Mouse (Mus musculus): ENCODE measurements at regions not wholly inside any gene's neighbourhood (a gene's known extent, or its start where the extent isn't known, plus 50 kb on each side); places are given as distances from the start of the nearest gene placed in this dataset.

GRCm38 (mm10) chr3:149402496-149402895, 412.1 kb upstream of the Adgrl2 start:
- no peak overlapping the region for H3K4me2 ChIP-seq (replicated peaks; ENCODE audit: low read depth)
- H3K9me3 ChIP-seq (ENCODE audit: control insufficient read depth) = no peaks in the 10 kb centered on the region
- no peaks in the 10 kb centered on the region for H3K27me3 ChIP-seq (replicated peaks; ENCODE audit: control insufficient read depth, insufficient read depth, low read length)
- 78% methylated on average over 9 of the region's 9 CpGs for WGBS
- H3K27ac ChIP-seq (ENCODE audit: low read depth, low read length) = no peak overlapping the region
- H3K4me1 ChIP-seq (replicated peaks; ENCODE audit: control insufficient read depth, insufficient read depth, low read length) = no peaks in the 10 kb centered on the region
- ATAC-seq = no peak
- no peak overlapping the region for H3K9ac ChIP-seq (ENCODE audit: low read depth, low read length)
- no peak for TF ChIP-seq CTCF (IDR thresholded peaks at IDR 0.05; ENCODE audit: low read depth)
- H3K36me3 ChIP-seq (ENCODE audit: control insufficient read depth, insufficient read depth) = no peaks in the 10 kb centered on the region
- no peak overlapping the region for H3K4me3 ChIP-seq (ENCODE audit: low read depth, low read length)

DNA sequence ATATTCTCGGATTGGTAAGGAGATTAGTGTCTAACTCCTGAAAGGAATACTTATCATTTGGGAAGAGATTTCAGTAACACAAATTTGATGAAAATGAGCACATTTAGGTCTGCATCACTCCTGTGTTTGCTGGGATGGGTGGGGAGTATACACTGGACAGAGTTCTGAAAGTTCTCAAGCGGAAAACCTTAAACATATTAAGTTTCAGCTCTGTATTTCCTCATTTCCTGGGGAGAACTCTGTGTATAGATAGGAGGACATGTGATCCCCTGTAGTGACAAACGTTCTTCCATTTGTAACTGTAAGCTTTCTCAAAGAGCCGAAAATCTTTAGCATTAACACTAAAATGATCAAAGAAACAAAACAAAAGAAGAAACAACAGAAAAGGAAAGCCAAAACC, 404.7 kb upstream of the Adgrl2 start:
- 49% methylated on average over 4 of the region's 4 CpGs for WGBS
- H3K36me3 ChIP-seq (ENCODE audit: control insufficient read depth, insufficient read depth) = no peaks in the 10 kb centered on the region
- no peak for TF ChIP-seq CTCF (IDR thresholded peaks at IDR 0.05; ENCODE audit: low read depth)
- no peak overlapping the region for H3K27ac ChIP-seq (ENCODE audit: low read depth, low read length)
- H3K4me2 ChIP-seq (replicated peaks; ENCODE audit: low read depth) = no peak overlapping the region
- no peaks in the 10 kb centered on the region for H3K27me3 ChIP-seq (replicated peaks; ENCODE audit: control insufficient read depth, insufficient read depth, low read length)
- no peaks in the 10 kb centered on the region for H3K4me1 ChIP-seq (replicated peaks; ENCODE audit: control insufficient read depth, insufficient read depth, low read length)
- H3K9ac ChIP-seq (ENCODE audit: low read depth, low read length) = no peak overlapping the region
- H3K9me3 ChIP-seq (ENCODE audit: control insufficient read depth) = no peaks in the 10 kb centered on the region
- no peak overlapping the region for H3K4me3 ChIP-seq (ENCODE audit: low read depth, low read length)
- ATAC-seq = no peak

GRCm38 (mm10) chr3:149393317-149394172, 403.2 kb upstream of the Adgrl2 start:
- Histone ChIP-seq H3K27me3 (replicated peaks; ENCODE audit: control insufficient read depth, insufficient read depth, low read length) (no peaks in the 10 kb centered on the region), H3K9me3 (ENCODE audit: control insufficient read depth) (no peaks in the 10 kb centered on the region), H3K4me1 (replicated peaks; ENCODE audit: control insufficient read depth, insufficient read depth, low read length) (no peaks in the 10 kb centered on the region), H3K9ac (ENCODE audit: low read depth, low read length) (no peak overlapping the region), H3K4me3 (ENCODE audit: low read depth, low read length) (no peak overlapping the region), H3K27ac (ENCODE audit: low read depth, low read length) (no peak overlapping the region), H3K36me3 (ENCODE audit: control insufficient read depth, insufficient read depth) (no peaks in the 10 kb centered on the region), H3K4me2 (replicated peaks; ENCODE audit: low read depth) (no peak overlapping the region)
- WGBS = 73% methylated on average over 4 of the region's 4 CpGs
- TF ChIP-seq CTCF (IDR thresholded peaks at IDR 0.05; ENCODE audit: low read depth) = no peak
- no peak for ATAC-seq

- Histone ChIP-seq H3K4me2 (replicated peaks; ENCODE audit: low read depth) (no peak overlapping the region), H3K9ac (ENCODE audit: low read depth, low read length) (no peak overlapping the region), H3K4me1 (replicated peaks; ENCODE audit: control insufficient read depth, insufficient read depth, low read length) (no peaks in the 10 kb centered on the region), H3K4me3 (ENCODE audit: low read depth, low read length) (no peak overlapping the region), H3K27ac (ENCODE audit: low read depth, low read length) (no peak overlapping the region), H3K36me3 (ENCODE audit: control insufficient read depth, insufficient read depth) (no peaks in the 10 kb centered on the region), H3K9me3 (ENCODE audit: control insufficient read depth) (no peaks in the 10 kb centered on the region), H3K27me3 (replicated peaks; ENCODE audit: control insufficient read depth, insufficient read depth, low read length) (no peaks in the 10 kb centered on the region)
- no peak for TF ChIP-seq CTCF (IDR thresholded peaks at IDR 0.05; ENCODE audit: low read depth)
- 93% methylated on average over 9 of the region's 9 CpGs for WGBS
- no peak for ATAC-seq
These were observed 401.8 kb upstream of the Adgrl2 start for GRCm38 (mm10) chr3:149392164-149392563.

GRCm38 (mm10) chr3:149387537-149387936, 397.2 kb upstream of the Adgrl2 start:
- H3K4me3 ChIP-seq (ENCODE audit: low read depth, low read length) = no peak overlapping the region
- no peaks in the 10 kb centered on the region for H3K36me3 ChIP-seq (ENCODE audit: control insufficient read depth, insufficient read depth)
- no peaks in the 10 kb centered on the region for H3K9me3 ChIP-seq (ENCODE audit: control insufficient read depth)
- no peak for ATAC-seq
- WGBS = 33% methylated on average over 3 of the region's 3 CpGs
- TF ChIP-seq CTCF (IDR thresholded peaks at IDR 0.05; ENCODE audit: low read depth) = no peak
- no peak overlapping the region for H3K9ac ChIP-seq (ENCODE audit: low read depth, low read length)
- H3K4me2 ChIP-seq (replicated peaks; ENCODE audit: low read depth) = no peak overlapping the region
- H3K27me3 ChIP-seq (replicated peaks; ENCODE audit: control insufficient read depth, insufficient read depth, low read length) = no peaks in the 10 kb centered on the region
- H3K4me1 ChIP-seq (replicated peaks; ENCODE audit: control insufficient read depth, insufficient read depth, low read length) = no peaks in the 10 kb centered on the region
- H3K27ac ChIP-seq (ENCODE audit: low read depth, low read length) = no peak overlapping the region

DNA sequence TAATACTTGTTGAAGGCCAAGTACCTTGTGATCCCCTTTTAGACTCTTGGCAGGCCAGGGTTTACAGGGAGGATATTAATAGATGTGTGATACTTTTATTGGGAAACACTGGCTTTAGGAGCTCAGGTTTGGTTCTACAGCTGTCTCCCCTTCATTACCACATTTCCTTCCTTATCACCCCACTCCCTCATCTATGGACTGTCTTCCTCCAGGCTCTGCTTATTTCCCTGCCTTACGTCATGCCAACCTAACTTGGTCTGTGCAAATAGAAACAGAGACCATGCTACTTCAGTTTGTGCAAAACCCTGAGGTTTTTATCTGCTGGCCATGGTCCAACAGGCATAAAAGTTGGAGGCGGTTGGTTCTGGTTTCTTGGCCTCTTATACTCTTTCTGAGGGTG, 395.7 kb upstream of the Adgrl2 start:
- H3K27ac ChIP-seq (ENCODE audit: low read depth, low read length) = no peak overlapping the region
- no peak for TF ChIP-seq CTCF (IDR thresholded peaks at IDR 0.05; ENCODE audit: low read depth)
- H3K36me3 ChIP-seq (ENCODE audit: control insufficient read depth, insufficient read depth) = no peaks in the 10 kb centered on the region
- no peak overlapping the region for H3K9ac ChIP-seq (ENCODE audit: low read depth, low read length)
- H3K27me3 ChIP-seq (replicated peaks; ENCODE audit: control insufficient read depth, insufficient read depth, low read length) = no peaks in the 10 kb centered on the region
- no peak overlapping the region for H3K4me2 ChIP-seq (replicated peaks; ENCODE audit: low read depth)
- ATAC-seq = peak; percentile 78
- H3K4me3 ChIP-seq (ENCODE audit: low read depth, low read length) = no peak overlapping the region
- H3K9me3 ChIP-seq (ENCODE audit: control insufficient read depth) = no peaks in the 10 kb centered on the region
- no peaks in the 10 kb centered on the region for H3K4me1 ChIP-seq (replicated peaks; ENCODE audit: control insufficient read depth, insufficient read depth, low read length)
- 37% methylated on average over 2 of the region's 2 CpGs for WGBS

Measured in intestine, postnatal 0 days (tissue).